Mouse (Mus musculus): ENCODE data around the gene Otud7b. TPM values are rescaled to one million over a fixed set of nuclear protein-coding genes. Genes with fewer than 3 reads are reported as not detected.

Gene Otud7b
- polyA plus RNA-seq, 1 experiment from 2014 or later: 6.1 TPM

DNA sequence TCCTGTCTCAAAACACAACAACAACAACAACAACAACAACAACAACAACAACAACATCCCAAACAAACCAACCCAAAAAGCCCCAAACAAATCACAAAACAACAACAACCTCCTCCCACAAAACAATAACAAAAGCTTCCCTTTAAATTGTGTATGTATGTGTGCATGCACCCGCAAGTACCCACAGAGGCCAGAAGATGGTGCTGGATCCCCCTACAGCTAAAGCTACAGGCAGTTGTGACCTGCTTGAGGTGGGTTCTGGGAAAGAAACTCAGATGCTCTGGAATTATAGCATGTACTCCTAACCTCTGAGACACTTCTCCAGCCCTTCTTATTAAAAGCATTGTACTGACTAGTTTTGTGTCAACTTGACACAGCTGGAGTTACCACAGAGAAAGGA, 23.3 kb upstream of the Otud7b start:
- Histone ChIP-seq H3K4me1 (ENCODE audit: control insufficient read depth, insufficient read depth, low read length) (no peaks in the 10 kb centered on the region), H3K4me2 (ENCODE audit: low read length) (no peak overlapping the region), H3K9ac (replicated peaks; ENCODE audit: low read length) (no peak overlapping the region), H3K36me3 (ENCODE audit: control insufficient read depth, insufficient read depth, low read length) (no peaks in the 10 kb centered on the region), H3K27me3 (ENCODE audit: control insufficient read depth, insufficient read depth, low read length) (no peaks in the 10 kb centered on the region), H3K4me3 (replicated peaks; ENCODE audit: low read depth, low read length) (no peak overlapping the region), H3K27ac (replicated peaks; ENCODE audit: low read depth, low read length) (no peak overlapping the region), H3K9me3 (ENCODE audit: control insufficient read depth, low read length) (no peaks in the 10 kb centered on the region)
- 50% methylated on average over 1 of the region's 1 CpGs for WGBS
- no peak for ATAC-seq (ENCODE audit: low FRiP score, low TSS enrichment)
- peak; percentile 36 for DNase-seq

DNA sequence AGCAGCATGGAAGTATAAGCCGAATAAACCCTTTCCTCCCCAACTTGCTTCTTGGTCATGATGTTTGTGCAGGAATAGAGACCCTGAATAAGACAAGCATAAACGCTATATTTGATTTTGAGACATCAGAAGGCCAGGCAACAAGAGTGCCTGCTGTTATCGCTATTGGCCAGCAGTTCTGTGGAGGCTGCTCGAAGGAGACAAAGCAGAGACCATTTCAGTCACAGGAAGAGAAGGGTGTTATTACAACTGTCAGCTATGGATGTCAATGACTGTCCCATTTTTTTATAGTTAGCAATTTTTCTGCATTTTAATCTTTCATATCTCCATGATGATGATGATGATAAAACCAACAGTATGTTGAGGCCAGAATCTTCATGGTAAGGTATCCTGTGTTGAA, 22.7 kb upstream of the Otud7b start:
- H3K4me3 ChIP-seq (replicated peaks; ENCODE audit: low read depth, low read length): no peak overlapping the region
- H3K9me3 ChIP-seq (ENCODE audit: control insufficient read depth, low read length): no peaks in the 10 kb centered on the region
- H3K27ac ChIP-seq (replicated peaks; ENCODE audit: low read depth, low read length): no peak overlapping the region
- H3K4me1 ChIP-seq (ENCODE audit: control insufficient read depth, insufficient read depth, low read length): no peaks in the 10 kb centered on the region
- no peak for DNase-seq
- no peaks in the 10 kb centered on the region for H3K36me3 ChIP-seq (ENCODE audit: control insufficient read depth, insufficient read depth, low read length)
- H3K9ac ChIP-seq (replicated peaks; ENCODE audit: low read length): no peak overlapping the region
- H3K27me3 ChIP-seq (ENCODE audit: control insufficient read depth, insufficient read depth, low read length): no peaks in the 10 kb centered on the region
- 96% methylated on average over 4 of the region's 4 CpGs for WGBS
- no peak for ATAC-seq (ENCODE audit: low FRiP score, low TSS enrichment)
- H3K4me2 ChIP-seq (ENCODE audit: low read length): no peak overlapping the region

DNA sequence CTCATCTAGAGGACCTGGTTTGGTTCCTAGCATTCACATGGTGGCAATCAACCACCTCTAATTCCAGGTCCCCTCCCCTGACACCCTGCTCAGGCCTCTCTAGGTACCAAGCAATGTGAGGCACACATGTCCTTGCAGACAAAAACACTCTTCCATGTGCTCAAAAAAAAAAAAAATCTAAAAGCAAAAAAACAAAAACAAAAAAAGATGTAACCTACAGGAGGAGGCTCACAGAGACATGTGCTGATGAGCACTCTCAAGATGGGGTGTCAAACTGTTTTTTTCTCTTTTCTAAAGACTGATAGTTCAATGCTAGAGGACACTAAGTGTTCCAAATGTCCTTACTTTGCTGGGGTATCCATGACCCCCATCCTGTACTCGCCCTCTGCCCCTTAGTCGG, 22.2 kb upstream of the Otud7b start:
- H3K4me1 ChIP-seq (ENCODE audit: control insufficient read depth, insufficient read depth, low read length): no peaks in the 10 kb centered on the region
- H3K27ac ChIP-seq (replicated peaks; ENCODE audit: low read depth, low read length): no peak overlapping the region
- no peak for DNase-seq
- no peak for ATAC-seq (ENCODE audit: low FRiP score, low TSS enrichment)
- H3K4me3 ChIP-seq (replicated peaks; ENCODE audit: low read depth, low read length): no peak overlapping the region
- no peak overlapping the region for H3K9ac ChIP-seq (replicated peaks; ENCODE audit: low read length)
- 93% methylated on average over 2 of the region's 2 CpGs for WGBS
- H3K36me3 ChIP-seq (ENCODE audit: control insufficient read depth, insufficient read depth, low read length): no peaks in the 10 kb centered on the region
- H3K4me2 ChIP-seq (ENCODE audit: low read length): no peak overlapping the region
- no peaks in the 10 kb centered on the region for H3K9me3 ChIP-seq (ENCODE audit: control insufficient read depth, low read length)
- no peaks in the 10 kb centered on the region for H3K27me3 ChIP-seq (ENCODE audit: control insufficient read depth, insufficient read depth, low read length)

DNA sequence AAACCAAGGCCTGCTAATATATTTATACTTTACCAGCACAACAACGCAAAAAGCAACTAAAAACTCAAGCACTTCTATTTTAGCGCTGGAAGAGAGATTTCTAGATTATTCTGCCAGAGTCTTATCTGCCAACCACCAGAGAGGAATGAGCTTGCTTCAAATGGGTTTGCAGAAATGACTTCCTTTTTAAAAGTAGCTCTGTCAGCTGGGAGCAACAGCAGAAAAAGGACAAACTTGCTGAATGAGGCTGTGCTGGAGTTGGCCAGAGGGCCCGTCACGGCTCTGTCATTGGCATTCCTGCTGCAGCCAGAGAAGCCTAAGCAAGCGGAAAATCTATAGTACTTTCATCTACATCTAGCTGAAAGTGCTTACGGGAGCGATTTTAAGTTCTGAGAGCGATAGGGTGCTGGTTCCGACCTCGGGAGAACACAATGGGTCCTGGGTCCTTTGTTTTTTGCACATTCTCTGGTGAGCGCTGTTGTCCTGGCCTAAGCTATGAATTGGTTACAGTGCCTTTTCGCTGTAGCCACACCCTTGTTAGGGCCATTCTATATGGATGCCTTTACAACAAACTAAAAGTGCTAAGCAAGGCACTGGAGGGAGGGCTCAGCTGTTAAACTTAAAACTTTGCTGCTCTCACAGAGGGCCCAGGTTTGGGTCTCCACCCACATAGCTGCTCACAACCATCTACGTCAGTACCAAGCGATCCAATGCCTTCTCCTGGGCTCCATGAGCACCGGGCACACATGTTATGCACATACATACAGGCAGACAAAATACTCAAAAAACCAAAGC, 21.4 kb upstream of the Otud7b start:
- H3K27ac ChIP-seq (replicated peaks; ENCODE audit: low read depth, low read length): no peak overlapping the region
- WGBS: 60% methylated on average over 15 of the region's 15 CpGs
- no peaks in the 10 kb centered on the region for H3K27me3 ChIP-seq (ENCODE audit: control insufficient read depth, insufficient read depth, low read length)
- no peaks in the 10 kb centered on the region for H3K36me3 ChIP-seq (ENCODE audit: control insufficient read depth, insufficient read depth, low read length)
- H3K4me2 ChIP-seq (ENCODE audit: low read length): no peak overlapping the region
- no peak for ATAC-seq (ENCODE audit: low FRiP score, low TSS enrichment)
- no peaks in the 10 kb centered on the region for H3K9me3 ChIP-seq (ENCODE audit: control insufficient read depth, low read length)
- H3K4me3 ChIP-seq (replicated peaks; ENCODE audit: low read depth, low read length): no peak overlapping the region
- peak; percentile 26 for DNase-seq
- H3K9ac ChIP-seq (replicated peaks; ENCODE audit: low read length): no peak overlapping the region
- no peaks in the 10 kb centered on the region for H3K4me1 ChIP-seq (ENCODE audit: control insufficient read depth, insufficient read depth, low read length)

DNA sequence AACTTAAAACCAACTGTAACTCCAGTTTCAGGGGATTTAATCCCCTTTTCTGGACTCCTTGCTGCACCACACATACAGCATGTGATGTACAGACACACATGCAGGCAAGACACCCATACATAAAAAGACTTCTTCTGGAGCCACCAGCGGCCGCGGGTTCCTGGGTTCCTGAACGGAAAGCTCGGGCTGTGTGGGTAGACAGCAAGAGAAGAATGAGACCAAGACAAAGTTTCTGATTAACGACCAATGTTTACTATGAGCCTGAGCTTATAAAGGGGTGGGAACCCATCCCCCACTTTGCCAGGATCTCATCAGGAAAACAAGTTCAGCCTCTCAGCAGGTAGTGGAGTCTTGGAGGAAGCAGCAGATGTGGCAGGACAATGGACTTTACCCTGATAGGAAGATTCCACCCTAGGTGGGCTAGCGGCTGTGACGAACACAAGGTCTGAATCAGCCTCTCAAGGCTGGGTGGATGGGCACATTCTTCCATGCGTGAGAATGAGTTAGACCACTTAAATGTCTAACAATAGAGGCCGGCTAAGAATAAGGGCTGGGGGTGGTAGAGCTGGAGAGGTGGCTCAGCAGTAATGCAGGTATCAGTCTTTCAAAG, 20.1 kb upstream of the Otud7b start:
- H3K9me3 ChIP-seq (ENCODE audit: control insufficient read depth, low read length): no peaks in the 10 kb centered on the region
- no peaks in the 10 kb centered on the region for H3K36me3 ChIP-seq (ENCODE audit: control insufficient read depth, insufficient read depth, low read length)
- H3K27me3 ChIP-seq (ENCODE audit: control insufficient read depth, insufficient read depth, low read length): no peaks in the 10 kb centered on the region
- H3K4me1 ChIP-seq (ENCODE audit: control insufficient read depth, insufficient read depth, low read length): no peaks in the 10 kb centered on the region
- no peak overlapping the region for H3K4me2 ChIP-seq (ENCODE audit: low read length)
- ATAC-seq (ENCODE audit: low FRiP score, low TSS enrichment) (no peak), DNase-seq (no peak)
- H3K27ac ChIP-seq (replicated peaks; ENCODE audit: low read depth, low read length): no peak overlapping the region
- no peak overlapping the region for H3K4me3 ChIP-seq (replicated peaks; ENCODE audit: low read depth, low read length)
- WGBS: 77% methylated on average over 10 of the region's 10 CpGs
- H3K9ac ChIP-seq (replicated peaks; ENCODE audit: low read length): no peak overlapping the region

DNA sequence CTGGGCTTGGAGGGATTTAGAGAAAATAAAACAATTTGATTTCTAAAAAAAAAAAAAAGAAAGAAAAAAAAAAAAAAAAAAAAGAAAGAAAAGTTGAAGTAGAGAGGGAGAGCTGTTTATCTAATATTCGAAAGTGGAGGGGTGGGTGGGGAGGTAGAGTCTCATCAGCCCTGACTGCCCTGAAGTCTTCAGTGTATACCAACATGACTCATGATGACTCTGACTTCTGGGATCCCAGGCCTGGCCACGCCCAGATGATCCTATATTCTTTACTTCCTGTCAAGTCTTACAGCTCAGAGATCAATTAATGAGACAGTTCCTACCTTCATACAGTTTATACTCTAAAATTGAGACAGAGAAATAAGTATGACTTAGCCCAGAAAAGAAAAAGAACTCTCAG, 17.1 kb upstream of the Otud7b start:
- ATAC-seq (ENCODE audit: low FRiP score, low TSS enrichment) (no peak), DNase-seq (no peak)
- Histone ChIP-seq H3K4me2 (ENCODE audit: low read length) (no peak overlapping the region), H3K36me3 (ENCODE audit: control insufficient read depth, insufficient read depth, low read length) (no peaks in the 10 kb centered on the region), H3K4me1 (ENCODE audit: control insufficient read depth, insufficient read depth, low read length) (no peaks in the 10 kb centered on the region), H3K27me3 (ENCODE audit: control insufficient read depth, insufficient read depth, low read length) (no peaks in the 10 kb centered on the region), H3K4me3 (replicated peaks; ENCODE audit: low read depth, low read length) (no peak overlapping the region), H3K9me3 (ENCODE audit: control insufficient read depth, low read length) (no peaks in the 10 kb centered on the region), H3K27ac (replicated peaks; ENCODE audit: low read depth, low read length) (no peak overlapping the region), H3K9ac (replicated peaks; ENCODE audit: low read length) (no peak overlapping the region)
- 72% methylated on average over 2 of the region's 2 CpGs for WGBS

DNA sequence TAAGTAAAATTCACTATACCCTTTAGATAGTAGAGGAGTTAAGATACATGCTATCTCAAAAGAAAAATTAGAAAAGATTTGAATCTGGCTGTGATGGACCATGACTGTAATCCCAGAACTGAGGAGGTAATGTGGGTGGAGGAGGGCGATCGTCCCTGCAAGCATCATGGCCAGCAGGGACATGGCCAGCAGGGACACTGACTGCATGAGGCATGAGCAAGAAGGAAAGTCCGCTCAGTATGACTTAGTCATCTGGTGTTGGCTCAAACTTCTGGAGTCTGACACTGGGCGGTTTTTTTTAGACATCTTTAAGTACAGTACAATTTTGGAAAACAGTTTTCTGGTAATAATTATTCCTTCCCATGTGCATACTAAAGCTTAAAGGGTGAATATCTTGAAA, 16.5 kb upstream of the Otud7b start:
- H3K27me3 ChIP-seq (ENCODE audit: control insufficient read depth, insufficient read depth, low read length): no peaks in the 10 kb centered on the region
- 83% methylated on average over 4 of the region's 4 CpGs for WGBS
- H3K9me3 ChIP-seq (ENCODE audit: control insufficient read depth, low read length): no peaks in the 10 kb centered on the region
- no peak for ATAC-seq (ENCODE audit: low FRiP score, low TSS enrichment)
- no peak overlapping the region for H3K27ac ChIP-seq (replicated peaks; ENCODE audit: low read depth, low read length)
- H3K36me3 ChIP-seq (ENCODE audit: control insufficient read depth, insufficient read depth, low read length): no peaks in the 10 kb centered on the region
- no peak overlapping the region for H3K4me2 ChIP-seq (ENCODE audit: low read length)
- no peaks in the 10 kb centered on the region for H3K4me1 ChIP-seq (ENCODE audit: control insufficient read depth, insufficient read depth, low read length)
- DNase-seq: no peak
- no peak overlapping the region for H3K4me3 ChIP-seq (replicated peaks; ENCODE audit: low read depth, low read length)
- H3K9ac ChIP-seq (replicated peaks; ENCODE audit: low read length): no peak overlapping the region

DNA sequence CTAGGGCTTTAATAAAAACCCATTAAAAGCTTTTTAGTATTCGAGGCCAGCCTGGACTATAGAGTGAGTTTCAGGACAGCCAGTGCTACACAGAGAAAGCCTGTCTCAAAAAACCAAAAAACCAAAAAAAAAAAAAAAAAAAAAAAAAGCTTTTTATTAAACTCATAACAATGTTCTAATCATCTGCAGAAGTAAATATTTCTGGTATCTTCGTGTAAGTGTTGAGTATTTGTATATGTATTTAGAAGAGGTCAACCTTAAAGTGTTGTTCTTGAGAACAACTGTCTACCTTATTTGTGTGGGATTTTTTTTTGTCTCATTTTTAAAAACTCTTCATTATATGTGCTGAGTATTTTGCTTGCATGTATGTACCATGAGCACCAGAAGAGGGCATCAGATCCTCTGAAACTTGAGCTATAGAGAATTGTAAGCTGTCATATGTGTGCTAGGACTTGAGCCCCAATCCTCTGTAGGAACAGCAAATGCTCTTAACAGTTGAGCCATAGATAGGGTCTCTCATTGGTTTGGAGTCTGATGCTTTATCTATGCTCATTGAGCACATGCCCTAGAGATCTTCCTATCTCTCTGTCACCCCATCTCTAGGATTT, 14.3 kb upstream of the Otud7b start:
- Histone ChIP-seq H3K36me3 (ENCODE audit: control insufficient read depth, insufficient read depth, low read length) (no peaks in the 10 kb centered on the region), H3K4me2 (ENCODE audit: low read length) (no peak overlapping the region), H3K4me1 (ENCODE audit: control insufficient read depth, insufficient read depth, low read length) (no peaks in the 10 kb centered on the region), H3K9me3 (ENCODE audit: control insufficient read depth, low read length) (no peaks in the 10 kb centered on the region), H3K27ac (replicated peaks; ENCODE audit: low read depth, low read length) (no peak overlapping the region), H3K4me3 (replicated peaks; ENCODE audit: low read depth, low read length) (no peak overlapping the region), H3K27me3 (ENCODE audit: control insufficient read depth, insufficient read depth, low read length) (no peaks in the 10 kb centered on the region), H3K9ac (replicated peaks; ENCODE audit: low read length) (no peak overlapping the region)
- DNase-seq (peak; percentile 26), ATAC-seq (ENCODE audit: low FRiP score, low TSS enrichment) (no peak)
- 61% methylated on average over 2 of the region's 2 CpGs for WGBS

DNA sequence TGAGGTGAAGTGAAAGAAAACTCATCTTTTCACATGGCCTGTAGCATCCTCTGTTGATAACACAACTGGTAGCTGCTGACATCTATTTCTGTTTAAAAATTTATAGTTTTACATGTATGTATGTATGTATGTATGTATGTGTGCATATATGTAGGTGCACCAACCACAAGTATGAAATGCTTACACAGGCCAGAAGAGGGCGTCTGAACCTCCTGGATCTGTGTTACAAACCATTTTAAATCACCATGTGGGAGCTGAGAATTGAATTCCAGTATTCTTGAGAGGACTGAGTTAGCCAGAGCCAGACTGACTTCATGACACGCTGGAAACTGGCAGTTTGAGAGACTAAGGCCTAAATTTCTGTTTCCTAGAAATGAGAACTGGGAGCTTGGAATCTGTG, 13.2 kb upstream of the Otud7b start:
- Histone ChIP-seq H3K36me3 (ENCODE audit: control insufficient read depth, insufficient read depth, low read length) (no peaks in the 10 kb centered on the region), H3K27me3 (ENCODE audit: control insufficient read depth, insufficient read depth, low read length) (no peaks in the 10 kb centered on the region), H3K27ac (replicated peaks; ENCODE audit: low read depth, low read length) (no peak overlapping the region), H3K9ac (replicated peaks; ENCODE audit: low read length) (no peak overlapping the region), H3K4me2 (ENCODE audit: low read length) (no peak overlapping the region), H3K9me3 (ENCODE audit: control insufficient read depth, low read length) (no peaks in the 10 kb centered on the region), H3K4me3 (replicated peaks; ENCODE audit: low read depth, low read length) (no peak overlapping the region), H3K4me1 (ENCODE audit: control insufficient read depth, insufficient read depth, low read length) (no peaks in the 10 kb centered on the region)
- ATAC-seq (ENCODE audit: low FRiP score, low TSS enrichment) (no peak), DNase-seq (no peak)
- WGBS: 74% methylated on average over 2 of the region's 2 CpGs
